Mouse (Mus musculus) ovary, postnatal 10 days (tissue): Measurements from ENCODE around the gene Tnfrsf9.
"Not testable (repeated sequence)": the region's sequence is repeated elsewhere in the genome, so short reads cannot be mapped to it uniquely, and the experiment has no call there.

Experiments used
- DNase-seq: peaks from one replicate; pipeline ENCODE4 v3.0.0; 2022; ENCODE audit warnings: low spot score

Tnfrsf9 gene

GRCm38 (mm10) chr4:150894718-150895501, 19.5 kb upstream of the Tnfrsf9 start:
- no peak for DNase-seq

- DNase-seq: no peak
These were observed 17.3 kb upstream of the Tnfrsf9 start for GRCm38 (mm10) chr4:150896896-150897624.

GRCm38 (mm10) chr4:150898716-150899365, 15.5 kb upstream of the Tnfrsf9 start:
- peak; percentile 58 for DNase-seq

- DNase-seq: no peak
These were observed 13.9 kb upstream of the Tnfrsf9 start for GRCm38 (mm10) chr4:150900486-150900885.

GRCm38 (mm10) chr4:150901651-150902050, 12.7 kb upstream of the Tnfrsf9 start:
- peak; percentile 35 for DNase-seq

GRCm38 (mm10) chr4:150902062-150902461, 12.3 kb upstream of the Tnfrsf9 start:
- DNase-seq: no peak

GRCm38 (mm10) chr4:150903091-150903742, 11.1 kb upstream of the Tnfrsf9 start:
- no peak for DNase-seq

GRCm38 (mm10) chr4:150907099-150907498, 7.3 kb upstream of the Tnfrsf9 start:
- no peak for DNase-seq

- DNase-seq: not testable (repeated sequence)
These were observed 5.8 kb upstream of the Tnfrsf9 start for GRCm38 (mm10) chr4:150908512-150908911.

- peak; percentile 100 for DNase-seq
These were observed 4.8 kb upstream of the Tnfrsf9 start for GRCm38 (mm10) chr4:150909451-150910156.

GRCm38 (mm10) chr4:150910164-150910951, 4.0 kb upstream of the Tnfrsf9 start:
- DNase-seq: no peak

GRCm38 (mm10) chr4:150913743-150914142, 619 bp upstream of the Tnfrsf9 start:
- no peak for DNase-seq

GRCm38 (mm10) chr4:150915181-150915906, 982 bp downstream of the Tnfrsf9 start:
- no peak for DNase-seq

GRCm38 (mm10) chr4:150917336-150918027, 3.1 kb downstream of the Tnfrsf9 start:
- no peak for DNase-seq

GRCm38 (mm10) chr4:150921206-150921605, 6.8 kb downstream of the Tnfrsf9 start:
- no peak for DNase-seq

GRCm38 (mm10) chr4:150924308-150924707, 9.9 kb downstream of the Tnfrsf9 start:
- no peak for DNase-seq

GRCm38 (mm10) chr4:150924936-150925335, 10.6 kb downstream of the Tnfrsf9 start:
- no peak for DNase-seq

GRCm38 (mm10) chr4:150925923-150926322, 11.6 kb downstream of the Tnfrsf9 start:
- DNase-seq: no peak

GRCm38 (mm10) chr4:150926924-150927705, 12.8 kb downstream of the Tnfrsf9 start:
- DNase-seq: no peak
